Mouse (Mus musculus): ENCODE measurements around the gene Jkamp.

DNA sequence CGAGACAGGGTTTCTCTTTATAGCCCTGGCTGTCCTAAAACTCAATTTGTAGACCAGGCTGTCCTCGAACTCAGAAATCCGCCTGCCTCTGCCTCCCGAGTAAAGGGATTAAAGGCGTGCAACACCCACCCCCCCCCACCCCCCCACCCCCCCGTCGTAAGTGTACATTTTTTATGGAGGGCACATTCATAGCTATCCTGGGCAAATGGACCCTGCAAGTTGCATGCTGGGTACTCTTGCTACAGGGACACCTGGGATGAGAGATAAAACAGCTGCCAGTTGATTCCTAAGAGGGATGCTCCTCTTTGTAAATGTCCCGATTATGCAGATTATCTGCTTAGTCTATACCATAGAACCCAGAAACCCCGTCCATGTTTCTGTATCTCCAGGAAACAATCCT, 2.1 kb upstream of the Jkamp start:
- TF ChIP-seq CTCF (IDR thresholded peaks at IDR 0.05; ENCODE audit: borderline replicate concordance, insufficient read depth, low read length) (no peak), POLR2A (IDR thresholded peaks at IDR 0.05; ENCODE audit: low read depth, low read length) (no peak)

Measured in embryonic fibroblast, embryonic 13.5 days (primary cell).